Mouse (Mus musculus) embryo, embryonic 11 days (tissue): ENCODE results near the gene Mpzl2.

Experiments
- DNase-seq: peaks from one replicate; pipeline ENCODE4 v3.0.0-alpha.2; 2015

Gene Mpzl2

GRCm38 (mm10) chr9:45088040-45088439, 48.4 kb downstream of the Mpzl2 start:
- DNase-seq, result no peak

- DNase-seq, result no peak
These were observed 51.2 kb downstream of the Mpzl2 start for GRCm38 (mm10) chr9:45090811-45091210.

- DNase-seq, result no peak
These were observed 53.0 kb downstream of the Mpzl2 start for GRCm38 (mm10) chr9:45092641-45093040.

- DNase-seq, result no peak
These were observed 55.7 kb downstream of the Mpzl2 start for GRCm38 (mm10) chr9:45095149-45095937.

GRCm38 (mm10) chr9:45097877-45098276, 58.3 kb downstream of the Mpzl2 start:
- no peak for DNase-seq

GRCm38 (mm10) chr9:45098426-45098825, 58.8 kb downstream of the Mpzl2 start:
- DNase-seq, result no peak

- DNase-seq, result peak; percentile 41
These were observed 62.9 kb downstream of the Mpzl2 start for GRCm38 (mm10) chr9:45102528-45102927.

GRCm38 (mm10) chr9:45103211-45103979, 63.8 kb downstream of the Mpzl2 start:
- DNase-seq, result peak; percentile 28
